9 mouse cellular contexts compared by ENCODE assay signal in the genomic region with DNA sequence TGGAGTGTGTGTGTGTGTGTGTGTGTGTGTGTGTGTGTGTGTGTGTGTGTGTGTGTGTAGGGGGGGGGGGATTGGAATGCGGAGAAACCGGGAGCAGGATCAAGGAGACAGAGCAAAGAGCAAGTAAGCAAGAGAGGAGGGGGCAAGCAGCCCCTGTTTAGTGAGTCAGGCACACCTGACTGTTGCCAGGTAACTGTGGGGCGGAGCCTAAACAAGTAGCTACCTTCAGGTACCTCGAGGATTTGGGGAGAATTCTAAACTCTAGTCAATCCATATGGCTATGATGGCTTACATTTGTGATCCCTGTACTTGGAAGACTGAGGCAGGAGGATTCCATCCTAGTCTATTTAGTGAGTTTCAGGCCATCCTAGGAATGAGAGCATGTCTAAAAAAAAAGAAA. TPM values are rescaled to one million over a fixed set of nuclear protein-coding genes. Genes with fewer than 3 reads are reported as not detected.
DNase-seq lines count a peak whose midpoint lies in the region; ATAC-seq and TF ChIP-seq lines count a peak whose summit lies in the region.
"Had no signal": no experiment of that assay in that cellular context is flagged by ENCODE, and none has a peak within 500 bp of the region (broad histone marks: within the 10 kb centered on the region; RNA-seq: fewer than 3 reads in every experiment).

No protein-coding gene starts in this region.

- H3K36me3 ChIP-seq in heart, postnatal 0 days (replicated peaks; ENCODE audit: control insufficient read depth, insufficient read depth, low read length) = no peaks in the 10 kb centered on the region
- H3K36me3 ChIP-seq in thymus, adult 2 months (ENCODE audit: control insufficient read depth, insufficient read depth, low read length) = no peaks in the 10 kb centered on the region
- no peaks in the 10 kb centered on the region for H3K36me3 ChIP-seq in hindbrain, embryonic 13.5 days
- no peaks in the 10 kb centered on the region for H3K36me3 ChIP-seq in stomach, postnatal 0 days (ENCODE audit: control insufficient read depth, insufficient read depth, low read length)

- WGBS in heart, postnatal 0 days = 53% methylated on average over 2 of the region's 4 CpGs
- WGBS in thymus, adult 2 months = 53% methylated on average over 3 of the region's 4 CpGs
- WGBS in hindbrain, embryonic 13.5 days = 50% methylated on average over 2 of the region's 4 CpGs
- 53% methylated on average over 2 of the region's 4 CpGs for WGBS in stomach, postnatal 0 days

- ATAC-seq in heart, postnatal 0 days (ENCODE audit: insufficient read depth, low read depth) = no peak
- no peak for ATAC-seq in hindbrain, embryonic 13.5 days (ENCODE audit: low FRiP score)
- ATAC-seq in stomach, postnatal 0 days (ENCODE audit: low FRiP score, low TSS enrichment) = no peak

- TF ChIP-seq POLR2A in thymus, adult 2 months (IDR thresholded peaks at IDR 0.05; ENCODE audit: control insufficient read depth, extremely low read depth, insufficient read depth, low read length, poor library complexity) = no peak

- H3K4me1 ChIP-seq in heart, postnatal 0 days (ENCODE audit: control insufficient read depth, insufficient read depth) = peaks cover 23% of the 10 kb centered on the region
- H3K4me1 ChIP-seq in thymus, adult 2 months (replicated peaks; ENCODE audit: control insufficient read depth, insufficient read depth, low read length) = peaks cover 26% of the 10 kb centered on the region
- peaks cover 27% of the 10 kb centered on the region for H3K4me1 ChIP-seq in hindbrain, embryonic 13.5 days (replicated peaks)
- peaks cover 3% of the 10 kb centered on the region; the same call in 1 of the 2 replicates for H3K4me1 ChIP-seq in stomach, postnatal 0 days (replicated peaks; ENCODE audit: control insufficient read depth, insufficient read depth)

- no peak overlapping the region for H3K4me3 ChIP-seq in heart, postnatal 0 days (ENCODE audit: low read depth, low read length)
- H3K4me3 ChIP-seq in thymus, adult 2 months (ENCODE audit: control insufficient read depth, insufficient read depth, low read length) = peak overlapping the region; percentile 37; the same call in 1 of the 2 replicates
- no peak overlapping the region for H3K4me3 ChIP-seq in hindbrain, embryonic 13.5 days
- no peak overlapping the region for H3K4me3 ChIP-seq in stomach, postnatal 0 days (ENCODE audit: low read depth, low read length)

- H3K9ac ChIP-seq in heart, postnatal 0 days (replicated peaks; ENCODE audit: low read depth, low read length) = no peak overlapping the region
- H3K9ac ChIP-seq in hindbrain, embryonic 13.5 days = no peak overlapping the region
- H3K9ac ChIP-seq in stomach, postnatal 0 days (ENCODE audit: low read length) = no peak overlapping the region

- DNase-seq in heart, postnatal 0 days (ENCODE audit: low spot score) = no peak
- DNase-seq in heart, adult 18-20 months = no peak
- no peak for DNase-seq in thymus, adult 2 months
- no peak for DNase-seq in thymus, postnatal 10 days (ENCODE audit: low spot score in 2 of 2)
- peak; percentile 21 for DNase-seq in stomach, postnatal 0 days (ENCODE audit: low spot score)
- no peak for DNase-seq in ovary, postnatal 10 days (ENCODE audit: low spot score)
- DNase-seq in frontal cortex, adult 2 months (ENCODE audit: extremely low spot score in 1 of 2, low spot score in 1 of 2) = no peak
- DNase-seq: cerebellum, postnatal 36 days had no signal

- H3K27ac ChIP-seq in heart, postnatal 0 days (ENCODE audit: low read depth) = 0 out of 2 replicates have a peak overlapping the region, but pooled peaks have one; percentile 89
- H3K27ac ChIP-seq in thymus, adult 2 months (ENCODE audit: control insufficient read depth, insufficient read depth, low read length) = peak overlapping the region; percentile 19
- no peak overlapping the region for H3K27ac ChIP-seq in hindbrain, embryonic 13.5 days
- 0 out of 2 replicates have a peak overlapping the region, but pooled peaks have one; percentile 67 for H3K27ac ChIP-seq in stomach, postnatal 0 days (replicated peaks)

- no peak for TF ChIP-seq EP300 in heart, postnatal 0 days (IDR thresholded peaks at IDR 0.05; ENCODE audit: low read depth)
- no peak for TF ChIP-seq EP300 in stomach, postnatal 0 days (optimal IDR thresholded peaks at IDR 0.05)

- H3K4me2 ChIP-seq in heart, postnatal 0 days (ENCODE audit: low read depth, low read length) = peak overlapping the region; percentile 49; the same call in 1 of the 2 replicates
- H3K4me2 ChIP-seq in hindbrain, embryonic 13.5 days = 0 out of 2 replicates have a peak overlapping the region, but pooled peaks have one; percentile 6
- H3K4me2 ChIP-seq in stomach, postnatal 0 days (replicated peaks; ENCODE audit: low read depth) = peak overlapping the region; percentile 32; the same call in 1 of the 2 replicates

- H3K9me3 ChIP-seq in heart, postnatal 0 days (replicated peaks; ENCODE audit: control insufficient read depth, low read length) = no peaks in the 10 kb centered on the region
- no peaks in the 10 kb centered on the region for H3K9me3 ChIP-seq in hindbrain, embryonic 13.5 days
- H3K9me3 ChIP-seq in stomach, postnatal 0 days (ENCODE audit: control insufficient read depth, low read length) = no peaks in the 10 kb centered on the region

- no peak for TF ChIP-seq CTCF in heart, postnatal 0 days (IDR thresholded peaks at IDR 0.05; ENCODE audit: low read depth)
- no peak for TF ChIP-seq CTCF in thymus, adult 2 months (IDR thresholded peaks at IDR 0.05; ENCODE audit: borderline replicate concordance, control insufficient read depth, extremely low read depth, insufficient read depth, low read length, poor library complexity)
- TF ChIP-seq CTCF in stomach, postnatal 0 days (IDR thresholded peaks at IDR 0.05; ENCODE audit: low read depth) = no peak

- no peaks in the 10 kb centered on the region for H3K27me3 ChIP-seq in heart, postnatal 0 days (ENCODE audit: control insufficient read depth, insufficient read depth, low read length)
- H3K27me3 ChIP-seq in thymus, adult 2 months (ENCODE audit: control insufficient read depth, insufficient read depth, low read length) = no peaks in the 10 kb centered on the region
- no peaks in the 10 kb centered on the region for H3K27me3 ChIP-seq in hindbrain, embryonic 13.5 days
- H3K27me3 ChIP-seq in stomach, postnatal 0 days (ENCODE audit: control insufficient read depth, insufficient read depth, low read length) = no peaks in the 10 kb centered on the region

RNA-seq across cellular contexts. Expression of a gene that starts 22.1 kb away (rescaled TPM):
- total RNA-seq in heart, postnatal 0 days (2014; rRNA removed; ENCODE audit: low replicate concordance) = 31.7 and 44.4 TPM in 2 replicates
- polyA plus RNA-seq in heart, postnatal 0 days (2015; fragmentation: Nextera tagmentation; extraction: Ambion mirVana) = 12.6 and 17.5 TPM in 2 replicates
- 10 to 100 TPM in 1 of 2 experiments, 1 to 10 TPM in 1; 7.0 to 11.4 TPM for total RNA-seq in heart, adult 18-20 months (2021)
- polyA plus RNA-seq in thymus, adult 2 months (2012; rRNA removed) = 34.3 and 36.5 TPM in 2 replicates
- 22.2 and 24.1 TPM in 2 replicates for polyA plus RNA-seq in hindbrain, embryonic 13.5 days (2015; fragmentation: Nextera tagmentation; extraction: Ambion mirVana)
- polyA plus RNA-seq in stomach, postnatal 0 days (2015; fragmentation: Nextera tagmentation; extraction: Ambion mirVana) = 1.6 and 1.8 TPM in 2 replicates
- 28.2 and 33.2 TPM in 2 replicates for polyA plus RNA-seq in frontal cortex, adult 2 months (2012; rRNA removed)
